Mouse (Mus musculus) embryonic facial prominence, embryonic 11.5 days (tissue): ENCODE data around the gene Adpgk. TPM values are rescaled to one million over a fixed set of nuclear protein-coding genes. Genes with fewer than 3 reads are reported as not detected.
A peak's percentile ranks its signal among the peaks of the same experiment; 100 is the strongest.

Source experiments
- ATAC-seq: fragments of 200-750 bp; cut with Nextera tagmentation; replicated peaks from 2 replicates; pipeline ENCODE4 v1.8.0; 2017; ENCODE audit warnings: low read depth; ENCODE audit not compliant: insufficient number of reproducible peaks, low FRiP score, low TSS enrichment
- DNase-seq: peaks from one replicate; pipeline ENCODE4 v3.0.0-alpha.2; 2015; ENCODE audit warnings: low spot score
- H3K27ac ChIP-seq: fragments of 300-500 bp; sonication (generic); replicated peaks from 2 replicates; pipeline ENCODE4 v1.5.1; 2014; ENCODE audit warnings: mild to moderate bottlenecking, low read depth, low read length, control low read depth
- H3K27me3 ChIP-seq: fragments of 300-500 bp; sonication (generic); 2 replicates; pipeline ENCODE4 v1.6.1; 2014; ENCODE audit warnings: mild to moderate bottlenecking, low read length, moderate library complexity, mixed read lengths; ENCODE audit not compliant: control insufficient read depth, insufficient read depth
- H3K36me3 ChIP-seq: fragments of 300-500 bp; sonication (generic); replicated peaks from 2 replicates; pipeline ENCODE4 v1.6.1; 2014; ENCODE audit warnings: low read depth, mild to moderate bottlenecking, low read length, moderate library complexity, mixed read lengths; ENCODE audit not compliant: control insufficient read depth, insufficient read depth
- H3K4me1 ChIP-seq: fragments of 300-500 bp; sonication (generic); 2 replicates; pipeline ENCODE4 v1.6.1; 2014; ENCODE audit warnings: low read length, mixed read lengths; ENCODE audit not compliant: control insufficient read depth, insufficient read depth
- H3K4me2 ChIP-seq: fragments of 300-500 bp; sonication (generic); 2 replicates; pipeline ENCODE4 v1.6.1; 2014; ENCODE audit warnings: low read depth, mild to moderate bottlenecking, control low read depth, low read length, moderate library complexity
- H3K4me3 ChIP-seq: fragments of 300-500 bp; sonication (generic); 2 replicates; pipeline ENCODE4 v1.5.1; 2014; ENCODE audit warnings: low read depth, low read length, control low read depth
- H3K9ac ChIP-seq: fragments of 300-500 bp; sonication (generic); replicated peaks from 2 replicates; pipeline ENCODE4 v1.6.1; 2014; ENCODE audit warnings: mild to moderate bottlenecking, control low read depth, low read length
- H3K9me3 ChIP-seq: fragments of 300-500 bp; sonication (generic); replicated peaks from 2 replicates; pipeline ENCODE4 v1.6.1; 2016; ENCODE audit warnings: mild to moderate bottlenecking, low read length, inconsistent platforms, mixed read lengths; ENCODE audit not compliant: control insufficient read depth
- WGBS: fragments of 180-500 bp; shearing (Covaris S2); extraction: QIAGEN DNeasy Blood & Tissue Kit; methylation state at CpG from one replicate; pipeline ENCODE4 v1.1.7; 2014; 5-methylcytosine and 5-hydroxymethylcytosine counted together
- polyA plus RNA-seq: library from polyadenylated mRNA; unstranded; fragments of >200 nt; fragmentation: Nextera tagmentation; extraction: Ambion mirVana; gene quantifications from 2 replicates; pipeline ENCODE4 v1.2.1, GENCODE M21; 2014

Adpgk gene
- polyA plus RNA-seq, 1 experiment from 2014 or later: 50.7 TPM

- Histone ChIP-seq H3K9ac (no peak overlapping the region), H3K4me3 (no peak overlapping the region), H3K4me2 (no peak overlapping the region), H3K9me3 (no peaks in the 10 kb centered on the region), H3K4me1 (no peaks in the 10 kb centered on the region), H3K27ac (no peak overlapping the region), H3K36me3 (no peaks in the 10 kb centered on the region; the same call in 1 of the 2 replicates), H3K27me3 (no peaks in the 10 kb centered on the region)
- WGBS: 94% methylated on average over 5 of the region's 5 CpGs
- ATAC-seq (no peak), DNase-seq (no peak)
Measured at GRCm38 (mm10) chr9:59330055-59330454, 38.7 kb downstream of the Adpgk start.

GRCm38 (mm10) chr9:59336539-59336938 is 45.2 kb downstream of the Adpgk start:
- no peaks in the 10 kb centered on the region for H3K27me3 ChIP-seq
- H3K27ac ChIP-seq: no peak overlapping the region
- H3K4me1 ChIP-seq: no peaks in the 10 kb centered on the region
- H3K4me3 ChIP-seq: no peak overlapping the region
- 91% methylated on average over 3 of the region's 3 CpGs for WGBS
- no peak overlapping the region for H3K4me2 ChIP-seq
- H3K36me3 ChIP-seq: no peaks in the 10 kb centered on the region; the same call in 1 of the 2 replicates
- DNase-seq: no peak
- no peak for ATAC-seq
- H3K9ac ChIP-seq: no peak overlapping the region
- H3K9me3 ChIP-seq: no peaks in the 10 kb centered on the region

- H3K4me2 ChIP-seq: no peak overlapping the region
- 94% methylated on average over 5 of the region's 5 CpGs for WGBS
Measured at GRCm38 (mm10) chr9:59337889-59338288, 46.5 kb downstream of the Adpgk start.

GRCm38 (mm10) chr9:59338411-59338810 is 47.1 kb downstream of the Adpgk start:
- 88% methylated on average over 5 of the region's 5 CpGs for WGBS
- no peaks in the 10 kb centered on the region for H3K4me1 ChIP-seq
- H3K27ac ChIP-seq: no peak overlapping the region
- H3K9ac ChIP-seq: no peak overlapping the region
- H3K27me3 ChIP-seq: no peaks in the 10 kb centered on the region
- ATAC-seq (no peak), DNase-seq (no peak)
- H3K9me3 ChIP-seq: no peaks in the 10 kb centered on the region
- no peaks in the 10 kb centered on the region for H3K36me3 ChIP-seq
- no peak overlapping the region for H3K4me3 ChIP-seq
- H3K4me2 ChIP-seq: no peak overlapping the region

More at GRCm38 (mm10) chr9:59337889-59338288, 46.5 kb downstream of the Adpgk start:
- ATAC-seq: no peak
- no peaks in the 10 kb centered on the region for H3K27me3 ChIP-seq
- H3K9me3 ChIP-seq: no peaks in the 10 kb centered on the region
- no peak overlapping the region for H3K27ac ChIP-seq
- no peak overlapping the region for H3K9ac ChIP-seq
- H3K4me1 ChIP-seq: no peaks in the 10 kb centered on the region
- DNase-seq: no peak
- H3K4me3 ChIP-seq: no peak overlapping the region
- no peaks in the 10 kb centered on the region; the same call in 1 of the 2 replicates for H3K36me3 ChIP-seq

GRCm38 (mm10) chr9:59339107-59339506 is 47.7 kb downstream of the Adpgk start:
- H3K9ac ChIP-seq: no peak overlapping the region
- ATAC-seq: no peak
- H3K4me2 ChIP-seq: no peak overlapping the region
- H3K4me3 ChIP-seq: no peak overlapping the region
- H3K9me3 ChIP-seq: no peaks in the 10 kb centered on the region
- no peaks in the 10 kb centered on the region for H3K27me3 ChIP-seq
- no peak for DNase-seq
- WGBS: 86% methylated on average over 5 of the region's 5 CpGs
- no peak overlapping the region for H3K27ac ChIP-seq
- no peaks in the 10 kb centered on the region for H3K4me1 ChIP-seq
- no peaks in the 10 kb centered on the region for H3K36me3 ChIP-seq

GRCm38 (mm10) chr9:59340002-59340401 is 48.6 kb downstream of the Adpgk start:
- ATAC-seq (no peak), DNase-seq (peak; percentile 9)
- no peaks in the 10 kb centered on the region for H3K9me3 ChIP-seq
- H3K4me2 ChIP-seq: no peak overlapping the region
- no peaks in the 10 kb centered on the region for H3K36me3 ChIP-seq
- H3K27ac ChIP-seq: no peak overlapping the region
- no peaks in the 10 kb centered on the region for H3K27me3 ChIP-seq
- no peak overlapping the region for H3K9ac ChIP-seq
- H3K4me3 ChIP-seq: no peak overlapping the region
- WGBS: 85% methylated on average over 8 of the region's 9 CpGs
- H3K4me1 ChIP-seq: no peaks in the 10 kb centered on the region

- Histone ChIP-seq H3K9ac (no peak overlapping the region), H3K4me2 (no peak overlapping the region), H3K4me1 (no peaks in the 10 kb centered on the region), H3K27ac (no peak overlapping the region), H3K36me3 (no peaks in the 10 kb centered on the region), H3K27me3 (no peaks in the 10 kb centered on the region), H3K9me3 (no peaks in the 10 kb centered on the region), H3K4me3 (no peak overlapping the region)
- WGBS: 80% methylated on average over 2 of the region's 2 CpGs
- no peak for ATAC-seq
- DNase-seq: no peak
Measured at GRCm38 (mm10) chr9:59346176-59346575, 54.8 kb downstream of the Adpgk start.

GRCm38 (mm10) chr9:59352586-59353252 is 61.4 kb downstream of the Adpgk start:
- H3K27me3 ChIP-seq: no peaks in the 10 kb centered on the region
- 12% methylated on average over 15 of the region's 15 CpGs for WGBS
- H3K4me1 ChIP-seq: no peaks in the 10 kb centered on the region
- H3K4me2 ChIP-seq: peak overlapping the region; percentile 59
- no peaks in the 10 kb centered on the region for H3K36me3 ChIP-seq
- H3K27ac ChIP-seq: peak overlapping the region; percentile 88
- peak overlapping the region; percentile 79 for H3K9ac ChIP-seq
- no peaks in the 10 kb centered on the region for H3K9me3 ChIP-seq
- peak overlapping the region; percentile 74 for H3K4me3 ChIP-seq
- DNase-seq (peak; percentile 43), ATAC-seq (no peak; the same call in 1 of the 2 replicates)
